Mouse (Mus musculus): ENCODE measurements around the gene Peli2.

- TF ChIP-seq POLR2A (IDR thresholded peaks at IDR 0.05; ENCODE audit: borderline replicate concordance, extremely low read depth, low read depth, low read length) (no peak), CTCF (IDR thresholded peaks at IDR 0.05; ENCODE audit: insufficient read depth, low read length) (no peak)
Observed at GRCm38 (mm10) chr14:48323771-48324459, 203.3 kb downstream of the Peli2 start.
